Mouse (Mus musculus) CH12.LX (cell line): ENCODE results near the gene Agap1. TPM values are rescaled to one million over a fixed set of nuclear protein-coding genes. Genes with fewer than 3 reads are reported as not detected.

Source experiments
- DNase-seq: peaks from one replicate; pipeline ENCODE4 v3.0.0-alpha.2; 2013; ENCODE audit errors: extremely low read depth
- H3K27ac ChIP-seq: 2 replicates; pipeline ENCODE4 v1.5.1; 2012; ENCODE audit warnings: low read depth, mild to moderate bottlenecking, control low read depth, moderate library complexity; ENCODE audit not compliant: insufficient read depth
- H3K27me3 ChIP-seq: replicated peaks from 2 replicates; pipeline ENCODE3; 2012; ENCODE audit warnings: inconsistent platforms
- H3K36me3 ChIP-seq, 2 experiments: replicated peaks in 1 of 2; 2 replicates each; pipeline versions ENCODE3 to v1.6.1; 2012; ENCODE audit warnings: inconsistent platforms in 1 of 2, low read length in 1 of 2, mild to moderate bottlenecking in 1 of 2, mixed read lengths in 1 of 2, moderate library complexity in 1 of 2; ENCODE audit not compliant: control insufficient read depth in 1 of 2, insufficient read depth in 1 of 2
- H3K4me1 ChIP-seq, 2 experiments: 2 replicates each; pipeline ENCODE4 v1.6.1; 2012; ENCODE audit warnings: inconsistent platforms in 1 of 2, moderate library complexity in 1 of 2; ENCODE audit not compliant: insufficient read depth in 2 of 2, control insufficient read depth in 1 of 2
- H3K4me2 ChIP-seq: 2 replicates; pipeline ENCODE4 v1.6.1; 2012; ENCODE audit warnings: low read depth, mild to moderate bottlenecking, control low read depth; ENCODE audit not compliant: poor library complexity, insufficient read depth, severe bottlenecking
- H3K4me3 ChIP-seq, 3 experiments: fragments of 150-350 bp in 1 of 3; sonication (generic) in 1 of 3; replicated peaks in 1 of 3; 2 replicates each; pipeline versions ENCODE3 to v1.5.1; 2011 to 2012; ENCODE audit warnings: low read depth in 2 of 3, low read length in 2 of 3, mild to moderate bottlenecking in 2 of 3, moderate library complexity in 2 of 3, control low read depth in 1 of 3, improper control_type of control experiment in 1 of 3, inconsistent platforms in 1 of 3, mixed read lengths in 1 of 3; ENCODE audit not compliant: poor library complexity in 1 of 3
- H3K79me2 ChIP-seq: replicated peaks from 2 replicates; pipeline ENCODE4 v1.6.1; 2012; ENCODE audit warnings: mild to moderate bottlenecking, moderate library complexity; ENCODE audit not compliant: control insufficient read depth, poor library complexity, insufficient read depth, severe bottlenecking; ENCODE audit errors: extremely low read depth
- H3K9ac ChIP-seq: 2 replicates; pipeline ENCODE4 v1.6.1; 2012; ENCODE audit warnings: low read depth, mild to moderate bottlenecking, control low read depth, moderate library complexity; ENCODE audit not compliant: insufficient read depth
- H3K9me3 ChIP-seq: replicated peaks from 2 replicates; pipeline ENCODE3; 2012; ENCODE audit warnings: low read length, inconsistent platforms, mixed read lengths
- BHLHE40 ChIP-seq: IDR thresholded peaks from 2 replicates; pipeline ENCODE4 v1.6.1; 2011; ENCODE audit warnings: mild to moderate bottlenecking, low read depth, low read length, improper control_type of control experiment
- CHD1 ChIP-seq: IDR thresholded peaks from 2 replicates; pipeline ENCODE4 v1.6.1; 2012; ENCODE audit warnings: low read depth, low read length, improper control_type of control experiment, inconsistent platforms
- CTCF ChIP-seq, 2 experiments: IDR thresholded peaks in 1 of 2; conservative IDR thresholded peaks in 1 of 2; 2 replicates each; pipeline ENCODE4 v1.5.1; 2011 to 2012; ENCODE audit warnings: low read depth in 2 of 2, low read length in 2 of 2, improper control_type of control experiment in 1 of 2, inconsistent platforms in 1 of 2, mild to moderate bottlenecking in 1 of 2, moderate library complexity in 1 of 2
- E2F4 ChIP-seq: IDR thresholded peaks from 2 replicates; pipeline ENCODE4 v1.6.1; 2011; ENCODE audit warnings: low read depth, low read length, improper control_type of control experiment; ENCODE audit not compliant: insufficient replicate concordance
- HCFC1 ChIP-seq: IDR thresholded peaks from 2 replicates; pipeline ENCODE4 v1.6.1; 2012; ENCODE audit warnings: low read depth, mild to moderate bottlenecking, inconsistent platforms, low read length, improper control_type of control experiment
- JUN ChIP-seq: IDR thresholded peaks from 2 replicates; pipeline ENCODE4 v1.6.1; 2011; ENCODE audit warnings: low read depth, mild to moderate bottlenecking, low read length, improper control_type of control experiment, moderate library complexity; ENCODE audit not compliant: insufficient read depth
- JUND ChIP-seq: conservative IDR thresholded peaks from 2 replicates; pipeline ENCODE4 v1.6.1; 2011; ENCODE audit warnings: low read depth, low read length, improper control_type of control experiment
- KAT2A ChIP-seq: IDR thresholded peaks from 2 replicates; pipeline ENCODE4 v1.6.1; 2012; ENCODE audit warnings: low read length, improper control_type of control experiment, inconsistent platforms; ENCODE audit not compliant: insufficient replicate concordance
- MAX ChIP-seq: IDR thresholded peaks from 2 replicates; pipeline ENCODE4 v1.6.1; 2011; ENCODE audit warnings: low read length, improper control_type of control experiment
- MAZ ChIP-seq: IDR thresholded peaks from 2 replicates; pipeline ENCODE4 v1.6.1; 2012; ENCODE audit warnings: low read depth, mild to moderate bottlenecking, inconsistent platforms, low read length, improper control_type of control experiment, moderate library complexity
- MEF2A ChIP-seq: IDR thresholded peaks from 2 replicates; pipeline ENCODE4 v1.6.1; 2014; ENCODE audit warnings: low read depth, mild to moderate bottlenecking, inconsistent platforms, low read length, improper control_type of control experiment, borderline replicate concordance
- MYC ChIP-seq: IDR thresholded peaks from 2 replicates; pipeline ENCODE4 v1.6.1; 2011; ENCODE audit warnings: low read depth, mild to moderate bottlenecking, improper control_type of control experiment, low read length
- NRF1 ChIP-seq: IDR thresholded peaks from 2 replicates; pipeline ENCODE4 v1.6.1; 2014; ENCODE audit warnings: low read depth, mild to moderate bottlenecking, inconsistent platforms, low read length, improper control_type of control experiment, moderate library complexity
- PAX5 ChIP-seq: IDR thresholded peaks from 2 replicates; pipeline ENCODE4 v1.6.1; 2012; ENCODE audit warnings: low read length, inconsistent platforms, mixed read lengths
- RAD21 ChIP-seq: IDR thresholded peaks from 2 replicates; pipeline ENCODE4 v1.6.1; 2011; ENCODE audit warnings: low read depth, mild to moderate bottlenecking, low read length, improper control_type of control experiment, moderate library complexity
- SMC3 ChIP-seq: IDR thresholded peaks from 2 replicates; pipeline ENCODE4 v1.6.1; 2011; ENCODE audit warnings: low read depth, low read length, improper control_type of control experiment
- TBP ChIP-seq: conservative IDR thresholded peaks from 2 replicates; pipeline ENCODE4 v1.6.1; 2011; ENCODE audit warnings: low read depth, low read length, improper control_type of control experiment
- TCF12 ChIP-seq: IDR thresholded peaks from 2 replicates; pipeline ENCODE4 v1.6.1; 2014; ENCODE audit warnings: low read depth, mild to moderate bottlenecking, inconsistent platforms, low read length, improper control_type of control experiment
- USF1 ChIP-seq: IDR thresholded peaks from 2 replicates; pipeline ENCODE4 v1.6.1; 2014; ENCODE audit warnings: low read depth, mild to moderate bottlenecking, inconsistent platforms, low read length, improper control_type of control experiment
- USF2 ChIP-seq: conservative IDR thresholded peaks from 2 replicates; pipeline ENCODE4 v1.6.1; 2011; ENCODE audit warnings: low read depth, low read length, improper control_type of control experiment
- dilution Hi-C: fragments of 300-500 bp; cut with MboI; formaldehyde crosslinking; loops from 2 replicates; pipeline ENCODE4 v1.14.3; 2020; ENCODE audit warnings: low sequenced_read_pairs; ENCODE audit not compliant: extremely low pct_unique_long_range_greater_than_20kb, extremely low pct_ligation_motif_present
- in situ Hi-C: fragments of 300-500 bp; cut with MboI; formaldehyde crosslinking; loops from 3 replicates; pipeline ENCODE4 v1.14.3; 2019; ENCODE audit warnings: low sequenced_read_pairs, low pct_ligation_motif_present, low pct_unique_long_range_greater_than_20kb, mixed read lengths
- polyA plus RNA-seq: library from polyadenylated mRNA; unstranded; fragments of >175 nt; gene quantifications from 2 replicates; pipeline ENCODE4 v1.2.1, GENCODE M21; 2012; ENCODE audit warnings: low read depth; ENCODE audit not compliant: insufficient read length
- total RNA-seq, 2 experiments: library from RNA; depleted of rRNA; stranded (reverse); fragments of 300-350 nt in 1 of 2; fragments of >200 nt in 1 of 2; gene quantifications; 2 replicates each; pipeline ENCODE4 v1.2.3; 2012 to 2014

The Agap1 gene
- total and polyA plus RNA-seq, 3 experiments, result not detected

- dilution Hi-C loops, result no loop called here
- H3K27me3 ChIP-seq, result no peaks in the 10 kb centered on the region
- no peaks in the 10 kb centered on the region for H3K36me3 ChIP-seq
- H3K9ac ChIP-seq, result no peak overlapping the region
- no peak overlapping the region for H3K27ac ChIP-seq
- no peaks in the 10 kb centered on the region for H3K4me1 ChIP-seq
- no peak overlapping the region for H3K4me2 ChIP-seq
- DNase-seq, result no peak
- in situ Hi-C loops, result no loop called here
- peak overlapping the region in 1 of 3 experiments; percentile 5 for H3K4me3 ChIP-seq
- TF ChIP-seq SMC3, result no peak
- TF ChIP-seq JUND, result no peak
- no peak for TF ChIP-seq HCFC1
- TF ChIP-seq NRF1, result no peak
- TF ChIP-seq USF1, result no peak
- TF ChIP-seq JUN, result no peak
- TF ChIP-seq MAZ, result no peak
- no peak for TF ChIP-seq PAX5
- no peak for TF ChIP-seq USF2
- no peak for TF ChIP-seq KAT2A
- no peak for TF ChIP-seq MAX
- TF ChIP-seq RAD21, result no peak
- TF ChIP-seq, all 38 proteins: peak for 0
- Histone ChIP-seq H3K79me2 (no peaks in the 10 kb centered on the region), H3K9me3 (peaks cover 90% of the 10 kb centered on the region)
Measured at GRCm38 (mm10) chr1:89542464-89542863, 87.9 kb downstream of the Agap1 start.

GRCm38 (mm10) chr1:89543312-89543711, 88.7 kb downstream of the Agap1 start:
- no peaks in the 10 kb centered on the region for H3K27me3 ChIP-seq
- H3K4me2 ChIP-seq, result no peak overlapping the region
- in situ Hi-C loops, result no loop called here
- dilution Hi-C loops, result no loop called here
- H3K4me1 ChIP-seq, result no peaks in the 10 kb centered on the region
- TF ChIP-seq TBP, result no peak
- TF ChIP-seq CHD1, result no peak
- TF ChIP-seq RAD21, result no peak
- TF ChIP-seq MYC, result no peak
- H3K9ac ChIP-seq, result no peak overlapping the region
- H3K36me3 ChIP-seq, result no peaks in the 10 kb centered on the region
- no peaks in the 10 kb centered on the region for H3K79me2 ChIP-seq
- no peak overlapping the region for H3K4me3 ChIP-seq
- no peak for DNase-seq
- no peak overlapping the region for H3K27ac ChIP-seq
- peaks cover 90% of the 10 kb centered on the region for H3K9me3 ChIP-seq

- Histone ChIP-seq H3K27ac (no peak overlapping the region), H3K27me3 (no peaks in the 10 kb centered on the region), H3K4me3 (no peak overlapping the region), H3K36me3 (no peaks in the 10 kb centered on the region), H3K9ac (no peak overlapping the region), H3K9me3 (peaks cover 90% of the 10 kb centered on the region), H3K4me1 (no peaks in the 10 kb centered on the region), H3K4me2 (no peak overlapping the region), H3K79me2 (no peaks in the 10 kb centered on the region)
- dilution Hi-C loops, result no loop called here
- in situ Hi-C loops, result no loop called here
- TF ChIP-seq HCFC1 (no peak), MEF2A (no peak), NRF1 (no peak), BHLHE40 (no peak), CTCF (conservative IDR thresholded peaks at IDR 0.05 in 1 of 2, IDR thresholded peaks at IDR 0.05 in 1 of 2; ENCODE audit: low read depth in 2 of 2, low read length in 2 of 2) (no peak), MAZ (no peak), E2F4 (no peak), TCF12 (no peak)
- DNase-seq, result no peak
Measured at GRCm38 (mm10) chr1:89544094-89544493, 89.5 kb downstream of the Agap1 start.
